Mouse (Mus musculus) kidney, adult 10 weeks (tissue): ENCODE results near the gene Myl6. TPM values are rescaled to one million over a fixed set of nuclear protein-coding genes. Genes with fewer than 3 reads are reported as not detected.

Experiments
- polyA plus RNA-seq: library from polyadenylated mRNA; stranded (reverse); fragments of 350-450 nt; fragmentation: Illumina TruSeq; extraction: RNeasy Lipid Tissue Mini Kit (QIAGEN cat#74804); gene quantifications from one replicate; pipeline ENCODE4 v1.2.3, GENCODE M21; 2014; ENCODE audit warnings: low read depth, low replicate concordance

Myl6 gene
- polyA plus RNA-seq: 99.8 TPM

GRCm38 (mm10) chr10:128493695-128494666 lies at the start of gene Myl6:
TSS of gene Myl6 (minus strand) at chr10:128494145.

GRCm38 (mm10) chr10:128525671-128526308 lies 31.8 kb upstream of the Myl6 start, which contains the start of gene Esyt1:
TSS of gene Esyt1 (minus strand) at chr10:128525871.

GRCm38 (mm10) chr10:128498590-128498989 lies 4.6 kb upstream of the Myl6 start, which contains the start of gene Myl6b:
TSS of gene Myl6b (minus strand) at chr10:128498685.

GRCm38 (mm10) chr10:128458719-128459408 lies 35.1 kb downstream of the Myl6 start, which contains the start of gene Smarcc2:
TSS of gene Smarcc2 (plus strand) at chr10:128459248.

Other genes with a start within 250 kb of the Myl6 start
- not detected for gene Apon, start 240.0 kb downstream of the Myl6 start, polyA plus RNA-seq
- gene Apof, start 225.5 kb downstream of the Myl6 start, polyA plus RNA-seq: not detected
- gene Stat2, start 223.6 kb downstream of the Myl6 start, polyA plus RNA-seq: 3.6 TPM
- not detected for gene Il23a, start 195.4 kb downstream of the Myl6 start, polyA plus RNA-seq
- gene Pan2, start 190.8 kb downstream of the Myl6 start, polyA plus RNA-seq: 4.8 TPM
- 69.0 TPM for gene Cnpy2, start 171.7 kb downstream of the Myl6 start, polyA plus RNA-seq
- gene Cs, start 156.4 kb downstream of the Myl6 start, polyA plus RNA-seq: 106 TPM
- 8.7 TPM for gene Coq10a, start 125.1 kb downstream of the Myl6 start, polyA plus RNA-seq
- 4.6 TPM for gene Ankrd52, start 117.0 kb downstream of the Myl6 start, polyA plus RNA-seq
- gene Slc39a5, start 92.9 kb downstream of the Myl6 start, polyA plus RNA-seq: 0.53 TPM
- 18.4 TPM for gene Nabp2, start 82.7 kb downstream of the Myl6 start, polyA plus RNA-seq
- gene Rnf41, start 82.5 kb downstream of the Myl6 start, polyA plus RNA-seq: 4.9 TPM
- 47.7 TPM for gene Smarcc2, start 34.9 kb downstream of the Myl6 start, polyA plus RNA-seq
- 0.40 TPM for gene Myl6b, start 4.5 kb upstream of the Myl6 start, polyA plus RNA-seq
- gene Esyt1, start 31.7 kb upstream of the Myl6 start, polyA plus RNA-seq: 2.3 TPM
- gene Zc3h10, start 53.6 kb upstream of the Myl6 start, polyA plus RNA-seq: 1.6 TPM
- gene Rpl41, start 55.2 kb upstream of the Myl6 start, polyA plus RNA-seq: 11.9 TPM
- 69.1 TPM for gene Pa2g4, start 71.8 kb upstream of the Myl6 start, polyA plus RNA-seq
- gene Erbb3, start 95.5 kb upstream of the Myl6 start, polyA plus RNA-seq: 28.2 TPM
- 7.0 TPM for gene Rps26, start 132.6 kb upstream of the Myl6 start, polyA plus RNA-seq
- 1.1 TPM for gene Ikzf4, start 151.8 kb upstream of the Myl6 start, polyA plus RNA-seq
- 25.8 TPM for gene Suox, start 179.9 kb upstream of the Myl6 start, polyA plus RNA-seq
- 128 TPM for gene Rab5b, start 202.1 kb upstream of the Myl6 start, polyA plus RNA-seq
- gene Pmel, start 210.1 kb upstream of the Myl6 start, polyA plus RNA-seq: not detected
- 8.1 TPM for gene Cdk2, start 210.9 kb upstream of the Myl6 start, polyA plus RNA-seq